Mouse (Mus musculus) CD8-positive naive resting alpha-beta T cell, adult 57 days (primary cell): Measurements from ENCODE around the gene Angptl8. TPM values are rescaled to one million over a fixed set of nuclear protein-coding genes. Genes with fewer than 3 reads are reported as not detected.

Experiments
- total RNA-seq: library from RNA; stranded (reverse); gene quantifications from one replicate; pipeline ENCODE4 v1.2.4, GENCODE M21; 2023

Gene Angptl8
- not detected for total RNA-seq

DNA sequence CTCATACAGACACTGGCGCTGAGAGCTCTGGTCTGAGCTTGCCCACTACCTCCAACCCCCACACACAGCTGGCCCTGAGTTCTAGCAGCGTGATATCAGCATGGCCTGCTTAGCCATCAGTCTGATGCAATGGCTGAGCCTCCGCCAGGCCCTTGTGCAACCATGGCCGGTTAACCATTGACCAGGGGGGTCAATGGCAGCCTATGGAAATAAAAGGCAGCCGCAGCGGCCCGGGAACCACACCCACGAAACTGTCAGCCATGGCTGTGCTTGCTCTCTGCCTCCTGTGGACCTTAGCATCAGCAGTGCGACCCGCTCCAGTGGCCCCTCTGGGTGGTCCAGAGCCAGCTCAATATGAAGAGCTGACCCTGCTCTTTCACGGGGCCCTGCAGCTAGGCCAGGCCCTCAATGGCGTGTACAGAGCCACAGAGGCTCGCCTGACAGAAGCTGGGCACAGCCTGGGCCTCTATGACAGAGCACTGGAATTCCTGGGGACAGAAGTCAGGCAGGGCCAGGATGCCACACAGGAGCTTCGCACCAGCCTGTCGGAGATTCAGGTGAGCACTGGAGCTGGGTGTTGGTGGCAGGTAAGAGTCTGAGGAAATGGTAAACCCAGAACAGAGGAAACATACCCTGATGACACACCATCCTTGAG, at the start of gene Angptl8:
TSS of gene Angptl8 (plus strand) at position 253 of the 655 bp plus-strand sequence.

DNA sequence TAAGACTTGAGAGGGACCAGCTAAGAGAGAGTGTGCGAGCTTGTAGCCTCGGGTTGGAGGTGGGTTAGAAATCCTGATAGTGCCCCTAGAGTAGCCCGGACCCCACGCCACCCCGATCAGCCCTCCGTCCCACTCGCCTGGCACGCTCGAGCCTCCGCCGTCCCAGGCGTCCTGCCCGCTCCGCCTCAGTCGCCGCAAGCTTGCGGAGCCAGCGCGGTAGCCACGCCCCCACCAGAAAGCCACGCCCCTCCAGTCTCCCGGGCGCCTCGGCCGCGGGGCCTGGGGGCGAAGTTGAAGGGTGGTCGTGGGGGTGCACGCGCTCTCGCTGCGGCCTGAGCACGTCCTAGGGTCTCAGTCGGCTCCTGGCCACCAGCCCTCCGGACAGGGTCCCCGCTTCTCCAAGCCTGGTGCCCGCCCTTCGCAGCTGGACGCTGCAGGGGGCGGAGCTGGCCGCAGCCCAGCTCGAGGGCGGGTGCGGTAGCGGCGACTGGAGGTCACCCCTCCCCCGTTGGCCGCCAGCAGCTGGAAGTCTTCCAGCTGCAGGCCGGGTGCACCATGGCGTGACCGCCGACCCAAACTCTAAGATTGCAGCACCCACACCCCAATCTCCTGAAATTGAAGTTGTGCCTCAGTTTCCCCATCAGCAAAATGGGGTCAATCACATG, 36.8 kb upstream of the Angptl8 start, which contains the start of gene Kank2:
TSS of gene Kank2 (minus strand) at position 400 of the 665 bp plus-strand sequence.

DNA sequence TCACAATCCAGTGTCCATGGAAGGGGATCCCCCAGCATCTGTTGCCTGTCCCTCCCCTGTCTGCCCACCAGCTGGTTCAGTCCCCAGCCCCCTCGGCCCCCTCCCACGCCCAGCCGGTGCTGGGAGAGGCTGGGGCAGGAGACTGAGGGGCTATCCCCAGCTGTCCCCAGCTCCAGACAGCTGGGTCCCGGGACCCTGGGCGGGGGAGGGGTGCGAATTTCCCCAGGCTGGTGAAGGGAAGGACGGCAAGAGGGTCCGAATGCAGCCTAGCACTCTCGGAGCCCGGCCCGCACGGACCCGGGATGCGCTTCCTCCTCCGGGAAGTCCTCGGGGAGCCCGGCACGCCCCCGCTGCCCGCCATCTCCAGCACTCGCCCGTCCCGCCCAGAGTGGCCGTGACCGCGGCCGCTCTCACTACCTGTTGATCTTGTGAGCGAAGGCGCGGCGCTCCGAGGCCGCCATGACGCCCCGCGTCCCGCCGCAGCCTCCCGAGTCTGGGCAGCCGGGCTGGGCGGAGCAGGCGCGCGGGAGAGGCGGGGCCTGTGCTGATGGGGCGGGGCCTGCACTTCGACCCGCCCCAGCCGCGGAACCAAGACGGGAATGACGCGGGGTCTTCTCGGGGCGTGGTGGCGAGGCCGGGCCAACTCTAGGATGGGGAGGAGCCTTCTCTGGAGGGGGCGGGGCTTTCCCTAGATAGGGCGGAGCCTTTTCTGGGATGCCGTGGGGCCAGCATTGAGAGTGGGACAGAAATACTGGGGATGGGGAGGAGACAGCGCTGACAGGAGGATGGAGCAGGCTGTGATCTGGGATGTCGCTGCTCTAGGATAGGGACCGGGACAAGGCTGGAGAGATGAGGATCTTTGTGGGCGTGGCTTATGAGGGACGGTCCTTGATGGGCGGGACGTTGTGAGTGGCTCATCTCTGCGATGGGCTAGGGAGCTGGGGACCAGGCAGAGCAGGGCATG, 17.1 kb downstream of the Angptl8 start, which contains the start of gene Dock6:
TSS of gene Dock6 (minus strand) at position 508 of the 964 bp plus-strand sequence.

Other genes starting within 250 kb of the Angptl8 start
- 26.6 TPM for gene Timm29, start 242.8 kb upstream of the Angptl8 start, total RNA-seq
- 8.5 TPM for gene Yipf2, start 242.7 kb upstream of the Angptl8 start, total RNA-seq
- gene Smarca4, start 219.3 kb upstream of the Angptl8 start, total RNA-seq, result 87.8 TPM
- 24.1 TPM for gene Ldlr, start 112.0 kb upstream of the Angptl8 start, total RNA-seq
- gene Spc24, start 75.2 kb upstream of the Angptl8 start, total RNA-seq, result 2.7 TPM
- not detected for gene Kank2, start 36.8 kb upstream of the Angptl8 start, total RNA-seq
- gene Dock6, start 17.1 kb downstream of the Angptl8 start, total RNA-seq, result 7.0 TPM
- 10.0 TPM for gene Rab3d, start 82.7 kb downstream of the Angptl8 start, total RNA-seq
- gene Ccdc159, start 92.0 kb downstream of the Angptl8 start, total RNA-seq, result not detected
- not detected for gene Tmem205, start 92.0 kb downstream of the Angptl8 start, total RNA-seq
- gene Plppr2, start 101.5 kb downstream of the Angptl8 start, total RNA-seq, result 0.31 TPM
- gene Swsap1, start 120.2 kb downstream of the Angptl8 start, total RNA-seq, result 7.4 TPM
- gene Epor, start 128.0 kb downstream of the Angptl8 start, total RNA-seq, result not detected
- not detected for gene Rgl3, start 153.9 kb downstream of the Angptl8 start, total RNA-seq
- not detected for gene Ccdc151, start 167.1 kb downstream of the Angptl8 start, total RNA-seq
- 93.5 TPM for gene Prkcsh, start 167.3 kb downstream of the Angptl8 start, total RNA-seq
- gene Elavl3, start 216.5 kb downstream of the Angptl8 start, total RNA-seq, result 0.18 TPM
- not detected for gene Gm49318, start 235.7 kb downstream of the Angptl8 start, total RNA-seq
- gene Zfp653, start 235.9 kb downstream of the Angptl8 start, total RNA-seq, result 28.6 TPM
- gene Ecsit, start 249.9 kb downstream of the Angptl8 start, total RNA-seq, result 26.7 TPM